Mouse (Mus musculus) T-helper 17 cell (primary cell): ENCODE measurements around the gene Elk3.

ENCODE experiments used
- in situ Hi-C, 2 experiments: fragments of 300-600 bp; cut with MboI, MseI; formaldehyde crosslinking; loops; 1 replicate in 1 of 2; 2 replicates in 1 of 2; pipeline ENCODE4 v1.15.1; 2025; ENCODE audit warnings: high pct_unique_total_duplicates in 2 of 2

The Elk3 gene

GRCm38 (mm10) chr10:93249901-93250300, 61.0 kb downstream of the Elk3 start:
- in situ Hi-C loops = loop anchor here (10.0 to 25.0 kb wide), 3 partner anchors 188 to 538 kb away; partner anchors contain the start of gene Nedd1 (in 2 of the 2)

GRCm38 (mm10) chr10:93248416-93248815, 62.5 kb downstream of the Elk3 start:
- in situ Hi-C loops = no loop called here

GRCm38 (mm10) chr10:93247902-93248301, 63.0 kb downstream of the Elk3 start:
- in situ Hi-C loops = no loop called here

- in situ Hi-C loops = no loop called here
These were observed 63.5 kb downstream of the Elk3 start for GRCm38 (mm10) chr10:93247422-93247821.

GRCm38 (mm10) chr10:93246185-93246920, 64.6 kb downstream of the Elk3 start:
- in situ Hi-C loops = no loop called here

GRCm38 (mm10) chr10:93244209-93244705, 66.7 kb downstream of the Elk3 start:
- in situ Hi-C loops = no loop called here

- in situ Hi-C loops = no loop called here
These were observed 68.1 kb downstream of the Elk3 start for GRCm38 (mm10) chr10:93242861-93243260.

GRCm38 (mm10) chr10:93242208-93242607, 68.7 kb downstream of the Elk3 start:
- in situ Hi-C loops = no loop called here

- in situ Hi-C loops = loop anchor here in 1 of 2 experiments (5.0 kb wide), 1 partner anchor 82 kb away; no protein-coding TSS in a partner anchor
These were observed 71.6 kb downstream of the Elk3 start for GRCm38 (mm10) chr10:93239201-93239806.

GRCm38 (mm10) chr10:93234692-93235091, 76.2 kb downstream of the Elk3 start:
- in situ Hi-C loops = loop anchor here (5.0 kb wide), 1 partner anchor 77 kb away; no protein-coding TSS in a partner anchor

GRCm38 (mm10) chr10:93233665-93234194, 77.2 kb downstream of the Elk3 start:
- in situ Hi-C loops = loop anchor here in 1 of 2 experiments (5.0 kb wide), 1 partner anchor 76 kb away; no protein-coding TSS in a partner anchor

GRCm38 (mm10) chr10:93231893-93232292, 79.0 kb downstream of the Elk3 start:
- in situ Hi-C loops = loop anchor here in 1 of 2 experiments (5.0 kb wide), 1 partner anchor 75 kb away; no protein-coding TSS in a partner anchor

- in situ Hi-C loops = loop anchor here in 1 of 2 experiments (5.0 kb wide), 1 partner anchor 74 kb away; no protein-coding TSS in a partner anchor
These were observed 79.4 kb downstream of the Elk3 start for GRCm38 (mm10) chr10:93231490-93231889.

GRCm38 (mm10) chr10:93228401-93229007, 82.4 kb downstream of the Elk3 start:
- in situ Hi-C loops = no loop called here

GRCm38 (mm10) chr10:93227921-93228320, 83.0 kb downstream of the Elk3 start:
- in situ Hi-C loops = no loop called here

GRCm38 (mm10) chr10:93225751-93226150, 85.2 kb downstream of the Elk3 start:
- in situ Hi-C loops = no loop called here

- in situ Hi-C loops = no loop called here
These were observed 95.7 kb downstream of the Elk3 start for GRCm38 (mm10) chr10:93215051-93215763.

GRCm38 (mm10) chr10:93214251-93214650, 96.7 kb downstream of the Elk3 start:
- in situ Hi-C loops = no loop called here

- in situ Hi-C loops = no loop called here
These were observed 97.6 kb downstream of the Elk3 start for GRCm38 (mm10) chr10:93213339-93213738.

- in situ Hi-C loops = no loop called here
These were observed 98.2 kb downstream of the Elk3 start for GRCm38 (mm10) chr10:93212699-93213098.

GRCm38 (mm10) chr10:93207176-93207575, 103.8 kb downstream of the Elk3 start:
- in situ Hi-C loops = no loop called here
